Mouse (Mus musculus): Measurements from ENCODE around the gene Acer1.

- TF ChIP-seq ZC3H11A (IDR thresholded peaks at IDR 0.05; ENCODE audit: borderline replicate concordance, low read depth, low read length) (no peak), ZNF384 (IDR thresholded peaks at IDR 0.05; ENCODE audit: low read depth, low read length) (no peak), HCFC1 (IDR thresholded peaks at IDR 0.05; ENCODE audit: borderline replicate concordance, insufficient read depth, low read length) (peak; percentile 9; the same call in 1 of the 2 replicates), MAFK (IDR thresholded peaks at IDR 0.05; ENCODE audit: insufficient read depth, low read depth, low read length) (no peak), CHD2 (IDR thresholded peaks at IDR 0.05; ENCODE audit: low read depth, low read length) (no peak)
Observed at GRCm38 (mm10) chr17:57030931-57031660, 49.2 kb upstream of the Acer1 start, which contains the start of gene Khsrp.

Data from ES-E14 (cell line).